Mouse (Mus musculus): ENCODE measurements at regions not wholly inside any gene's neighbourhood (a gene's known extent, or its start where the extent isn't known, plus 50 kb on each side); places are given as distances from the start of the nearest gene placed in this dataset.

GRCm38 (mm10) chr17:89592826-89593225, 317.4 kb downstream of the Gm10184 start:
- DNase-seq (ENCODE audit: low spot score in 2 of 2) = peak; percentile 31 to 32
- intact Hi-C loops (cut with DNase I) = loop anchor here (10.0 kb wide), 1 partner anchor 258 kb away; no protein-coding TSS in a partner anchor

- no peak for DNase-seq (ENCODE audit: low spot score in 2 of 2)
- intact Hi-C loops (cut with DNase I) = no loop called here
Measured at GRCm38 (mm10) chr17:89559506-89559905, 350.7 kb downstream of the Gm10184 start.

GRCm38 (mm10) chr17:89554754-89555153, 354.3 kb upstream of the Fshr start:
- intact Hi-C loops (cut with DNase I) = no loop called here
- no peak for DNase-seq (ENCODE audit: low spot score in 2 of 2)

GRCm38 (mm10) chr17:89553597-89553996, 353.1 kb upstream of the Fshr start:
- intact Hi-C loops (cut with DNase I) = no loop called here
- DNase-seq (ENCODE audit: low spot score in 2 of 2) = no peak

GRCm38 (mm10) chr17:89550758-89551157, 350.3 kb upstream of the Fshr start:
- peak in 1 of 2 experiments; percentile 17 for DNase-seq (ENCODE audit: low spot score in 2 of 2)
- intact Hi-C loops (cut with DNase I) = no loop called here

- DNase-seq (ENCODE audit: low spot score in 2 of 2) = no peak
- intact Hi-C loops (cut with DNase I) = no loop called here
Measured at GRCm38 (mm10) chr17:89521912-89522311, 321.4 kb upstream of the Fshr start.

GRCm38 (mm10) chr17:89519413-89519812, 318.9 kb upstream of the Fshr start:
- intact Hi-C loops (cut with DNase I) = no loop called here
- DNase-seq (ENCODE audit: low spot score in 2 of 2) = no peak

GRCm38 (mm10) chr17:89505288-89505687, 304.8 kb upstream of the Fshr start:
- intact Hi-C loops (cut with DNase I) = no loop called here
- no peak for DNase-seq (ENCODE audit: low spot score in 2 of 2)

GRCm38 (mm10) chr17:89493547-89493946, 293.1 kb upstream of the Fshr start:
- no peak for DNase-seq (ENCODE audit: low spot score in 2 of 2)
- intact Hi-C loops (cut with DNase I) = no loop called here

- intact Hi-C loops (cut with DNase I) = no loop called here
- DNase-seq (ENCODE audit: low spot score in 2 of 2) = no peak
Measured at GRCm38 (mm10) chr17:89466486-89466885, 266.0 kb upstream of the Fshr start.

- no peak for DNase-seq (ENCODE audit: low spot score in 2 of 2)
- intact Hi-C loops (cut with DNase I) = no loop called here
Measured at GRCm38 (mm10) chr17:89465883-89466282, 265.4 kb upstream of the Fshr start.

- no peak for DNase-seq (ENCODE audit: low spot score in 2 of 2)
- intact Hi-C loops (cut with DNase I) = no loop called here
Measured at GRCm38 (mm10) chr17:89460438-89460837, 260.0 kb upstream of the Fshr start.

- DNase-seq (ENCODE audit: low spot score in 2 of 2) = no peak
- intact Hi-C loops (cut with DNase I) = no loop called here
Measured at GRCm38 (mm10) chr17:89454301-89454700, 253.8 kb upstream of the Fshr start.

- intact Hi-C loops (cut with DNase I) = no loop called here
- no peak for DNase-seq (ENCODE audit: low spot score in 2 of 2)
Measured at GRCm38 (mm10) chr17:89450724-89451123, 250.2 kb upstream of the Fshr start.

GRCm38 (mm10) chr17:89449391-89449790, 248.9 kb upstream of the Fshr start:
- intact Hi-C loops (cut with DNase I) = no loop called here
- DNase-seq (ENCODE audit: low spot score in 2 of 2) = no peak

GRCm38 (mm10) chr17:89434288-89434687, 233.8 kb upstream of the Fshr start:
- no peak for DNase-seq (ENCODE audit: low spot score in 2 of 2)

GRCm38 (mm10) chr17:89410026-89410425, 209.6 kb upstream of the Fshr start:
- peak in 1 of 2 experiments; percentile 30 for DNase-seq (ENCODE audit: low spot score in 2 of 2)
- intact Hi-C loops (cut with DNase I) = no loop called here

More at GRCm38 (mm10) chr17:89434288-89434687, 233.8 kb upstream of the Fshr start:
- intact Hi-C loops (cut with DNase I) = no loop called here

GRCm38 (mm10) chr17:89405589-89405988, 205.1 kb upstream of the Fshr start:
- DNase-seq (ENCODE audit: low spot score in 2 of 2) = no peak

GRCm38 (mm10) chr17:89357241-89357640, 156.8 kb upstream of the Fshr start:
- DNase-seq (ENCODE audit: low spot score in 2 of 2) = peak in 1 of 2 experiments; percentile 17
- intact Hi-C loops (cut with DNase I) = no loop called here

More at GRCm38 (mm10) chr17:89405589-89405988, 205.1 kb upstream of the Fshr start:
- intact Hi-C loops (cut with DNase I) = no loop called here

GRCm38 (mm10) chr17:89340497-89341205, 140.2 kb upstream of the Fshr start:
- intact Hi-C loops (cut with DNase I) = no loop called here
- DNase-seq (ENCODE audit: low spot score in 2 of 2) = no peak

- no peak for DNase-seq (ENCODE audit: low spot score in 2 of 2)
- intact Hi-C loops (cut with DNase I) = no loop called here
Measured at GRCm38 (mm10) chr17:89319602-89320288, 119.3 kb upstream of the Fshr start.

All from left cerebral cortex, postnatal 14 days (tissue).